Mouse (Mus musculus) kidney, embryonic 15.5 days (tissue): ENCODE measurements at regions not wholly inside any gene's neighbourhood (a gene's known extent, or its start where the extent isn't known, plus 50 kb on each side); places are given as distances from the start of the nearest gene placed in this dataset.

ENCODE experiments used
- ATAC-seq: fragments of 200-750 bp; cut with Nextera tagmentation; replicated peaks from 2 replicates; pipeline ENCODE4 v1.8.0; 2017; ENCODE audit warnings: moderate TSS enrichment; ENCODE audit not compliant: low FRiP score
- H3K27ac ChIP-seq: fragments of 300-500 bp; sonication (generic); 2 replicates; pipeline ENCODE4 v1.5.1; 2015; ENCODE audit warnings: mild to moderate bottlenecking, inconsistent platforms
- H3K27me3 ChIP-seq: fragments of 300-500 bp; sonication (generic); 2 replicates; pipeline ENCODE4 v1.6.1; 2015; ENCODE audit warnings: inconsistent platforms
- H3K36me3 ChIP-seq: fragments of 300-500 bp; sonication (generic); 2 replicates; pipeline ENCODE4 v1.6.1; 2015; ENCODE audit warnings: inconsistent platforms
- H3K4me1 ChIP-seq: fragments of 300-500 bp; sonication (generic); 2 replicates; pipeline ENCODE4 v1.6.1; 2015; ENCODE audit warnings: inconsistent platforms
- H3K4me2 ChIP-seq: fragments of 300-500 bp; sonication (generic); 2 replicates; pipeline ENCODE4 v1.6.1; 2015; ENCODE audit warnings: moderate library complexity, mild to moderate bottlenecking, inconsistent platforms
- H3K4me3 ChIP-seq: fragments of 300-500 bp; sonication (generic); replicated peaks from 2 replicates; pipeline ENCODE4 v1.5.1; 2015; ENCODE audit warnings: mild to moderate bottlenecking, inconsistent platforms
- H3K9ac ChIP-seq: fragments of 300-500 bp; sonication (generic); 2 replicates; pipeline ENCODE4 v1.6.1; 2015; ENCODE audit warnings: mild to moderate bottlenecking, inconsistent platforms
- H3K9me3 ChIP-seq: fragments of 300-500 bp; sonication (generic); replicated peaks from 2 replicates; pipeline ENCODE4 v1.6.1; 2016; ENCODE audit warnings: inconsistent platforms
- WGBS: fragments of 180-500 bp; shearing (Covaris S2); methylation state at CpG from one replicate; pipeline ENCODE4 v1.1.7; 2015; ENCODE audit warnings: mixed read lengths; 5-methylcytosine and 5-hydroxymethylcytosine counted together

DNA sequence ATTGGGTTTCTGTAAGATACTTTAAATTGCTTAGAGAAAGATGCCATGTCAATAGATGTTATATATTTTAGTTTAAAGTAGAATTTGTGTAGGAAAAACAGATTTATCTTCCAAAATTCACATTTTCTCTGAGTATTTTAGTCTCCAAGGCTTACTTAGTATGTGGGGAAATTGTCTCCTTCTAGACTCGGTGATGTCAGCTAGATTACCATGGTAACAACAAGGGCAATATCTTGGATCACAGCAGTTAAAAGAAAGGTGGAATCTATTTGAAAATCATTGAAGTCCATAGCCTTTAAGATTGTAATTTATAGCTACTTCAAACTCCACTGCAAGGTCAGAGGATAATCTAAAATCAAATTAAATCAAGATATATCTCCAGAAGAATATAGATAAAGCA, 83.2 kb upstream of the Rgs4 start:
- no peak overlapping the region for H3K9ac ChIP-seq
- H3K9me3 ChIP-seq: no peaks in the 10 kb centered on the region
- H3K27me3 ChIP-seq: no peaks in the 10 kb centered on the region
- no peaks in the 10 kb centered on the region for H3K36me3 ChIP-seq
- no peak overlapping the region for H3K4me2 ChIP-seq
- no peaks in the 10 kb centered on the region for H3K4me1 ChIP-seq
- H3K4me3 ChIP-seq: no peak overlapping the region
- H3K27ac ChIP-seq: no peak overlapping the region
- no peak for ATAC-seq
- 62% methylated on average over 1 of the region's 1 CpGs for WGBS

DNA sequence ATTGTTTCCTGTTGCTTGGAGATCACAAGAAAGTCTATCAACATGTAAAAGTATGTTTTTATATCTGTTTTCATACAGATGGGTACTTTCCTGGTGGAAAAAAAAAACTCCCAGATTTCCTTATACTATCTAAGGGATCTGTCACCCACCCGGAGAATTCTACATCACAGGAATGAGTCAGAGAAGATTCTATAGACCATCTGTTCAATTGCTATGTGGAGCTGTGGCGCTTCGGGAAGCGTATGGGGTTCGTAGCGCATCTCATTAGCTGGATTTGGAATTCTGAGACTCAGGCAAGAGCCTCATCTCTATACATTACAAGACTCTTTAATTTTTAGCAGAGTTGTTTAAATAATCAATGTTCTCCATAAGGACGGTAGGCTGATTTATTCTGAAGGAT, 74.6 kb upstream of the Rgs4 start:
- ATAC-seq: no peak
- 88% methylated on average over 7 of the region's 7 CpGs for WGBS
- no peak overlapping the region for H3K9ac ChIP-seq

DNA sequence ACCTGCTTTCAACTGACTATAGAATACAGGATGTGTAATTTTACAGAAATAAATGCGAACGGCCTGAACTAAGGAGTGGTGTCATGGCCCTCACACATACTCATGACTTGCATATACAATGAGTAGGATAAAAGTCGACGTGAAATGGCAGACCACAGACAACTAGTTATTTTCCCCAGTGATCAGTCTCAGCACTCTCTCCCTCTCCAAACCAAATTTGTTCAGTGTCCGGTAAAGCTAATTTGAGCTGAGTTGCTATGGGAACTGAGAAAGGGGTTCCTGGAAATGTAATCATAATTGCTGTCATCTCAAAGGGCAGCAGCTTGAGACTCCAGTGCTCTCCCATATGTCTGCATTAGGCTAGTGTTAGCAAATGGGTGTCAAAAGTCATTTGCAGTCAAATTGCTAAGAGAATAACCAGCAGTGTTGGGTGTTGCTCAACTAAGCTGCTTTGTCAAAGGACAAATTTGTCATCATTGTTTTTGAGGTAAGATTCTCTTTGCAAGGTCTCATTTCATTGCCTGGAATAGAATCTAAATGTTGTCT, 72.0 kb upstream of the Rgs4 start:
- 83% methylated on average over 5 of the region's 5 CpGs for WGBS
- no peak overlapping the region for H3K27ac ChIP-seq
- no peak for ATAC-seq

More for the DNA sequence above, 74.6 kb upstream of the Rgs4 start:
- no peak overlapping the region for H3K27ac ChIP-seq
- H3K36me3 ChIP-seq: no peaks in the 10 kb centered on the region
- H3K4me3 ChIP-seq: no peak overlapping the region
- no peak overlapping the region for H3K4me2 ChIP-seq
- no peaks in the 10 kb centered on the region for H3K9me3 ChIP-seq
- H3K4me1 ChIP-seq: no peaks in the 10 kb centered on the region
- no peaks in the 10 kb centered on the region for H3K27me3 ChIP-seq

GRCm38 (mm10) chr1:169816939-169817338, 69.5 kb upstream of the Rgs4 start:
- H3K4me3 ChIP-seq: no peak overlapping the region
- 70% methylated on average over 6 of the region's 6 CpGs for WGBS
- no peaks in the 10 kb centered on the region for H3K9me3 ChIP-seq
- ATAC-seq: no peak
- no peaks in the 10 kb centered on the region for H3K36me3 ChIP-seq
- H3K27me3 ChIP-seq: no peaks in the 10 kb centered on the region
- no peak overlapping the region for H3K4me2 ChIP-seq
- H3K27ac ChIP-seq: no peak overlapping the region
- H3K4me1 ChIP-seq: no peaks in the 10 kb centered on the region
- no peak overlapping the region for H3K9ac ChIP-seq

More for the DNA sequence above, 72.0 kb upstream of the Rgs4 start:
- H3K9me3 ChIP-seq: no peaks in the 10 kb centered on the region
- no peak overlapping the region for H3K4me2 ChIP-seq
- H3K4me1 ChIP-seq: no peaks in the 10 kb centered on the region
- no peak overlapping the region for H3K9ac ChIP-seq
- no peaks in the 10 kb centered on the region for H3K36me3 ChIP-seq
- no peak overlapping the region for H3K4me3 ChIP-seq
- no peaks in the 10 kb centered on the region for H3K27me3 ChIP-seq

- H3K36me3 ChIP-seq: no peaks in the 10 kb centered on the region
- WGBS: 77% methylated on average over 9 of the region's 9 CpGs
- no peak overlapping the region for H3K4me3 ChIP-seq
- H3K27me3 ChIP-seq: no peaks in the 10 kb centered on the region
- no peak overlapping the region for H3K9ac ChIP-seq
- H3K4me2 ChIP-seq: no peak overlapping the region
- H3K4me1 ChIP-seq: no peaks in the 10 kb centered on the region
- H3K27ac ChIP-seq: no peak overlapping the region
- H3K9me3 ChIP-seq: no peaks in the 10 kb centered on the region
- ATAC-seq: no peak
Measured at GRCm38 (mm10) chr1:169812512-169813101, 65.2 kb upstream of the Rgs4 start.

DNA sequence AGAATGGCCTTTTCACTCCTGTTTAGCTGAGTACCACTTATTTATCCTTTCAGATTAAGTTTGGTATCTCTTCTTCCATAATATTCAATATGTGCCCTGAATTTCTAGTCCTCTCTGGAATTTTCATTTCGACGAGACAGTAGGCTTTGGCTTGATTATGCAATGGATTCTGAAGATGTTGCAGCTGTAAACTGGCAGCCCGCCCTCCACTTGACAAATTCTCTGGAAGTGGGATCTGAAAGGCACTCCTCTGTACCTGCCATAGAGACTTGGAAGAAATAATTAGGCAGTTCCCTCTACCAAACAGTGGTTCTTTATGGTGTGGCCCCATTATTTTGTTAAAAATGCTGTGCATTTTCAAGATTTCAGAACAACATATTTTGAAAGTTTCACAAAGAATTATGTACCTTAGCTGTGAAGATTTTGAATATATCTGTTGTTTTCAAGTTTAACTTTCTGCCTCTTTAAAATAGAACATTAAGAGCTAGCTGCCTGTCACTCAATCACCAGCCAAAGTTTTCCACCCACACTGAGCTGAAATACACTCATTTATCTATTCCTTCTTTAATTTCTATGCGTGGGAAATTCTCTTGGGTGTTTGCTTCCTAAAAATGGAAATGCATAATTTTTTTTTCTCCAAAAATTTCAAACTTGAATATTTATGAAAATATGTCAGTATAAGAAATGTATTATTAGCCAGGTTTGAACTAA, 56.1 kb upstream of the Rgs4 start:
- Histone ChIP-seq H3K4me3 (no peak overlapping the region), H3K27me3 (no peaks in the 10 kb centered on the region), H3K27ac (no peak overlapping the region), H3K4me1 (no peaks in the 10 kb centered on the region), H3K9me3 (no peaks in the 10 kb centered on the region), H3K36me3 (no peaks in the 10 kb centered on the region), H3K4me2 (no peak overlapping the region), H3K9ac (no peak overlapping the region)
- WGBS: 81% methylated on average over 4 of the region's 4 CpGs
- ATAC-seq: no peak

DNA sequence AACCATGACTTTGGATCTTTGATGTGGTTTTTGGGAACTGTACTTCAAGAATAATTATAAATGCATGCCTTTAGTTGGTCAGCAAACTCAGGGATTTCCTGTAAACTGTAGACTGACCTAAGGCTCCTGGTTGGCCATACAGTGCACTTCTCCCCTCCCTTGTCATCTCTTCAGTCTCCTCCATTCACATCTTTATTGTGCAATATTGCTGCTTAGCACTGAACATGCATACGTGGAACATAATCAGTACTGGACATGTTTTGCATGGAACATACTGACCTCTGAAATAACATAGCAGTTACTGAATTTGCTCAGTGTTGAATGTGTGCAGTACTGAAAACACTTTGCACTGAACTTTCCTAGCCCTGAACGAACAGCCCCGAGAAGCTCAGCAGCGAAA, 55.4 kb upstream of the Rgs4 start:
- Histone ChIP-seq H3K9ac (no peak overlapping the region), H3K27me3 (no peaks in the 10 kb centered on the region), H3K4me3 (no peak overlapping the region), H3K4me1 (no peaks in the 10 kb centered on the region), H3K4me2 (no peak overlapping the region), H3K9me3 (no peaks in the 10 kb centered on the region), H3K36me3 (no peaks in the 10 kb centered on the region), H3K27ac (no peak overlapping the region)
- WGBS: 91% methylated on average over 4 of the region's 4 CpGs
- no peak for ATAC-seq

- Histone ChIP-seq H3K27ac (no peak overlapping the region), H3K4me1 (no peaks in the 10 kb centered on the region), H3K9me3 (no peaks in the 10 kb centered on the region), H3K4me2 (no peak overlapping the region), H3K4me3 (no peak overlapping the region), H3K9ac (no peak overlapping the region), H3K27me3 (no peaks in the 10 kb centered on the region), H3K36me3 (no peaks in the 10 kb centered on the region)
- WGBS: 83% methylated on average over 8 of the region's 8 CpGs
- ATAC-seq: no peak
Measured at GRCm38 (mm10) chr1:169802053-169802830, 54.8 kb upstream of the Rgs4 start.
